Mouse (Mus musculus) brain, adult 2 months (tissue): ENCODE results near the gene Syngr3.
"Not testable (repeated sequence)": the region's sequence is repeated elsewhere in the genome, so short reads cannot be mapped to it uniquely, and the experiment has no call there.

ENCODE experiments used
- DNase-seq: peaks from one replicate; pipeline ENCODE4 v3.0.0; 2011; ENCODE audit warnings: low read depth, low spot score

Gene Syngr3

GRCm38 (mm10) chr17:24676877-24677276 is 12.9 kb downstream of the Syngr3 start:
- no peak for DNase-seq

GRCm38 (mm10) chr17:24676187-24676586 is 13.6 kb downstream of the Syngr3 start:
- DNase-seq: peak; percentile 83

GRCm38 (mm10) chr17:24674277-24674676 is 15.5 kb downstream of the Syngr3 start:
- DNase-seq: peak; percentile 85

GRCm38 (mm10) chr17:24672141-24672540 is 17.6 kb downstream of the Syngr3 start:
- no peak for DNase-seq

- DNase-seq: no peak
These were observed 18.4 kb downstream of the Syngr3 start for GRCm38 (mm10) chr17:24671346-24671745.

GRCm38 (mm10) chr17:24670246-24670844 is 19.4 kb downstream of the Syngr3 start:
- DNase-seq: no peak

GRCm38 (mm10) chr17:24669545-24670245 is 20.1 kb downstream of the Syngr3 start, which contains the start of gene Zfp598:
Gene Zfp598, plus strand, starts transcription at chr17:24669687.
- peak; percentile 97 for DNase-seq

- DNase-seq: not testable (repeated sequence)
These were observed 20.6 kb downstream of the Syngr3 start for GRCm38 (mm10) chr17:24669214-24669544.

GRCm38 (mm10) chr17:24667416-24667815 is 22.3 kb downstream of the Syngr3 start:
- peak; percentile 91 for DNase-seq

GRCm38 (mm10) chr17:24667011-24667410 is 22.7 kb downstream of the Syngr3 start:
- not testable (repeated sequence) for DNase-seq

GRCm38 (mm10) chr17:24658017-24658758 is 31.6 kb downstream of the Syngr3 start, which contains the start of gene Npw:
Gene Npw, minus strand, starts transcription at chr17:24658457.
- no peak for DNase-seq

GRCm38 (mm10) chr17:24654969-24655368 is 34.8 kb downstream of the Syngr3 start:
- DNase-seq: no peak

- peak; percentile 84 for DNase-seq
These were observed 35.6 kb downstream of the Syngr3 start for GRCm38 (mm10) chr17:24653967-24654710.

- DNase-seq: no peak
These were observed 37.9 kb downstream of the Syngr3 start for GRCm38 (mm10) chr17:24651835-24652234.

GRCm38 (mm10) chr17:24650766-24651165 is 39.0 kb downstream of the Syngr3 start:
- DNase-seq: no peak

- peak; percentile 78 for DNase-seq
These were observed 39.6 kb downstream of the Syngr3 start, which contains the start of gene Slc9a3r2 for GRCm38 (mm10) chr17:24650070-24650616. Gene Slc9a3r2, minus strand, starts transcription at chr17:24650327.

- DNase-seq: peak; percentile 72
These were observed 40.1 kb downstream of the Syngr3 start for GRCm38 (mm10) chr17:24649581-24650069.

GRCm38 (mm10) chr17:24648731-24649377 is 40.9 kb downstream of the Syngr3 start:
- DNase-seq: peak; percentile 63

GRCm38 (mm10) chr17:24647493-24647892 is 42.3 kb downstream of the Syngr3 start:
- DNase-seq: no peak

- no peak for DNase-seq
These were observed 43.4 kb downstream of the Syngr3 start for GRCm38 (mm10) chr17:24646381-24646780.

- DNase-seq: no peak
These were observed 43.8 kb downstream of the Syngr3 start for GRCm38 (mm10) chr17:24645916-24646315.
